Mouse (Mus musculus): ENCODE results near the gene Cep104. TPM values are rescaled to one million over a fixed set of nuclear protein-coding genes. Genes with fewer than 3 reads are reported as not detected.

The Cep104 gene
- 11.6 and 16.2 TPM in 2 replicates for polyA plus RNA-seq (2015; fragmentation: Nextera tagmentation; extraction: Ambion mirVana)

DNA sequence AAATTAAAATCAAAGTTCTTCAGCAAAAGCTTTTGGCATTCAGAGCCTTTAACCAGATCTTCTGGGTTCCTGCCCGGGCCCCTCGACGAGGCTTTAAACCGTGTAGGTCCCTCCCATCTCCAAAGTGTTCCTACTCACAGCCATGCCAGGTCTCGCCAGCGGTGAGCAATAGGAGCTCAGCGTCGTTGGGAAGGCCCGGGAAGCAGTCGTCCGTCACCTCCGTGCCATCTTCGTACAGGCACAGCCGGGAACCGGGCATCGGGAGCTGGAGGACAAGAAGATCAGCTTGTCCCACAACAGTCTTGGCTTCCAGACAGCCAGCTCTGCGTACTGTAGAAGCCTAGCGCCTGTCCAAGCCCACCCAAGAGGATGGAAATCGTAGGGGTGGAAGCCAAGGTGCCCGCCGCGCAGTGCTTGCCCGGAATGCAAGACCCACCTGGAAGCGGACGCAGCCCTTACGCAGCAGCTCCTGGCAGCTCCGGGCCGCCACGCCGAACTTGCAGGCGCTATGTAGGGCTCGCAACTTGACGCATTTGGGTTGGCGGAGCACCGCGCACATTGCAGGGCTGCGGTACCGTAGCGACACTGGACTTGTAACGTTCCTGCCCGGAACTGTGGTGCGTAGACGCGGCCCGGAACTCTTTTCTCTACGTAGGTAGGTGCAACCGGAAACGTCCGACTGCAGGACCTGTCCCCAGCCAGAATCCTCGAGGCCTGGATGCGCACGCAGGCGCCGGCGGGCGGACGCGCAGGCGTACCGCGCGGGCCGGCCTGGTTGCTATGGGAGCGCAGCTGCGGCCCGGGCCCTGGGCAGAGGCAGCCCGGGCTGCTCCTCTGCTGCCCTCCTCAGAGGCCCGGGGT lies at the start of gene Cep104, which contains the start of gene Dffb:
Gene Cep104 (plus strand): TSS at position 764 of the 861 bp plus-strand sequence.
Gene Dffb (minus strand): TSS at position 696 of the 861 bp plus-strand sequence.
- Histone ChIP-seq H3K4me1 (replicated peaks) (peaks cover 15% of the 10 kb centered on the region), H3K27me3 (no peaks in the 10 kb centered on the region), H3K27ac (peak within 1 kb of the TSS; percentile 63), H3K9me3 (replicated peaks) (no peaks in the 10 kb centered on the region), H3K9ac (peak within 1 kb of the TSS; percentile 87), H3K4me2 (peak within 1 kb of the TSS; percentile 93), H3K4me3 (peak within 1 kb of the TSS; percentile 99), H3K36me3 (peaks cover 20% of the 10 kb centered on the region)
- peak; percentile 93 for ATAC-seq (replicated peaks; ENCODE audit: insufficient number of reproducible peaks, insufficient read depth, low FRiP score, low read depth)
- under 1% methylated on average over 68 of the region's 68 CpGs for WGBS

DNA sequence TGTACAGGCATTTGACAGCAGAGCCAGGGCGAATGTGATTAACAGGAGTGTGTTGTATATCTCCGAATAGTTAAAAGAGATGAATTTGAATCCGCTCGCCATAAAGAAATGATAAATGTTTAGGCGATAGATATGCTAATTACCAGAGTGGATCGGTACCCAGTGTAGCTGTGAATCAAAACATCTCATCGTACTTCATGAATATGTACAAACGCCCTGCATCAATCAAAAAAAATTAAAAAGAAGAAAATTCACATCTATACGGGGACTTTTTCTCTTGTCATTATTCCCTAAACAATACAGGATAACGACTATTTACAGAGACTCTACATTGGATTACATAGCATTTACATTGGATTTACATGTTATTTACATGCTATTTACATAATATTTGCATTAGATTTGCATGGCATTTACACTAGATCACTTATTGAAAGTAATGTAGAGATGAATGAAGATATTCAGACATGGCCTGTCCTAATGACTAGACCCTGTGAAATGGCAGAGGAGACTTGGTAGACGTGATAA lies 46.2 kb upstream of the Cep104 start:
- no peak for ATAC-seq (replicated peaks; ENCODE audit: insufficient number of reproducible peaks, insufficient read depth, low FRiP score, low read depth)
- WGBS, result 78% methylated on average over 11 of the region's 11 CpGs
- no peak overlapping the region for H3K27ac ChIP-seq

GRCm38 (mm10) chr4:153929425-153929824 lies 45.6 kb upstream of the Cep104 start:
- no peaks in the 10 kb centered on the region for H3K36me3 ChIP-seq
- H3K27ac ChIP-seq, result no peak overlapping the region
- no peak overlapping the region for H3K9ac ChIP-seq
- 62% methylated on average over 10 of the region's 10 CpGs for WGBS
- no peak overlapping the region for H3K4me2 ChIP-seq
- no peak overlapping the region for H3K4me3 ChIP-seq
- H3K9me3 ChIP-seq (replicated peaks), result no peaks in the 10 kb centered on the region
- no peak for ATAC-seq (replicated peaks; ENCODE audit: insufficient number of reproducible peaks, insufficient read depth, low FRiP score, low read depth)
- peaks cover 6% of the 10 kb centered on the region; the same call in 1 of the 2 replicates for H3K27me3 ChIP-seq
- H3K4me1 ChIP-seq (replicated peaks), result no peaks in the 10 kb centered on the region

More for the DNA sequence above, 46.2 kb upstream of the Cep104 start:
- no peaks in the 10 kb centered on the region for H3K4me1 ChIP-seq (replicated peaks)
- H3K9ac ChIP-seq, result no peak overlapping the region
- H3K27me3 ChIP-seq, result peaks cover 7% of the 10 kb centered on the region; the same call in 1 of the 2 replicates
- H3K9me3 ChIP-seq (replicated peaks), result no peaks in the 10 kb centered on the region
- no peaks in the 10 kb centered on the region for H3K36me3 ChIP-seq
- H3K4me2 ChIP-seq, result no peak overlapping the region
- no peak overlapping the region for H3K4me3 ChIP-seq

- no peak overlapping the region for H3K4me3 ChIP-seq
- H3K27ac ChIP-seq, result no peak overlapping the region
- H3K36me3 ChIP-seq, result no peaks in the 10 kb centered on the region
- no peaks in the 10 kb centered on the region for H3K9me3 ChIP-seq (replicated peaks)
- no peaks in the 10 kb centered on the region for H3K4me1 ChIP-seq (replicated peaks)
- no peak for ATAC-seq (replicated peaks; ENCODE audit: insufficient number of reproducible peaks, insufficient read depth, low FRiP score, low read depth)
- no peak overlapping the region for H3K9ac ChIP-seq
- no peak overlapping the region for H3K4me2 ChIP-seq
- 61% methylated on average over 4 of the region's 4 CpGs for WGBS
- H3K27me3 ChIP-seq, result 0 out of 2 replicates have a peak, but pooled peaks cover under 1% of the 10 kb centered on the region
Observed at GRCm38 (mm10) chr4:153929921-153930320, 45.1 kb upstream of the Cep104 start.

- Histone ChIP-seq H3K27me3 (peaks cover 65% of the 10 kb centered on the region), H3K27ac (no peak overlapping the region), H3K9ac (no peak overlapping the region), H3K4me1 (replicated peaks) (peaks cover 3% of the 10 kb centered on the region; the same call in 1 of the 2 replicates), H3K4me3 (no peak overlapping the region), H3K9me3 (replicated peaks) (no peaks in the 10 kb centered on the region), H3K4me2 (no peak overlapping the region), H3K36me3 (no peaks in the 10 kb centered on the region)
- WGBS, result 43% methylated on average over 4 of the region's 4 CpGs
- ATAC-seq (replicated peaks; ENCODE audit: insufficient number of reproducible peaks, insufficient read depth, low FRiP score, low read depth), result no peak
Observed at GRCm38 (mm10) chr4:153943243-153943642, 31.8 kb upstream of the Cep104 start.

DNA sequence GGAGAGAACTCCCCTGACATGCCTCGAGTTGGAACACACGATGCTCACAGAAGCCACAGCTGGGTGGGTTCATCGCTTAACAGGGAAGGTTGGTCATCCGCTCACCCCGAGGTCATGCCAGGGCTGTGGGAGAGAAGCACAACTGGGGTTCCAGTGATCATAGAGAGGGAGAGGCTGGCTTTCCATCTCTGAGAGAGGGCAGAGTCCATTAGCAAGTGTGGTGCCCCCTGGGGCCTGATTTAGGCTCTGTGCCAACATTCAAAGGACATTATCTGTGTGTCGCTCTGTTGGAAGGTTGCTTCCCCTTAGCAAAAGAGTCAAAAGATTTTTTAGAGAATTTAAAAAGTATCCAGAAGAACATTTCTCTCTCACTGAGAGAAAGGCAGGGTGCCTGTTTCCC lies 30.7 kb upstream of the Cep104 start:
- Histone ChIP-seq H3K36me3 (no peaks in the 10 kb centered on the region), H3K4me3 (no peak overlapping the region), H3K9ac (no peak overlapping the region), H3K4me2 (no peak overlapping the region), H3K4me1 (replicated peaks) (peaks cover 3% of the 10 kb centered on the region; the same call in 1 of the 2 replicates), H3K27me3 (peaks cover 63% of the 10 kb centered on the region), H3K9me3 (replicated peaks) (no peaks in the 10 kb centered on the region), H3K27ac (no peak overlapping the region)
- no peak for ATAC-seq (replicated peaks; ENCODE audit: insufficient number of reproducible peaks, insufficient read depth, low FRiP score, low read depth)
- 37% methylated on average over 6 of the region's 6 CpGs for WGBS

DNA sequence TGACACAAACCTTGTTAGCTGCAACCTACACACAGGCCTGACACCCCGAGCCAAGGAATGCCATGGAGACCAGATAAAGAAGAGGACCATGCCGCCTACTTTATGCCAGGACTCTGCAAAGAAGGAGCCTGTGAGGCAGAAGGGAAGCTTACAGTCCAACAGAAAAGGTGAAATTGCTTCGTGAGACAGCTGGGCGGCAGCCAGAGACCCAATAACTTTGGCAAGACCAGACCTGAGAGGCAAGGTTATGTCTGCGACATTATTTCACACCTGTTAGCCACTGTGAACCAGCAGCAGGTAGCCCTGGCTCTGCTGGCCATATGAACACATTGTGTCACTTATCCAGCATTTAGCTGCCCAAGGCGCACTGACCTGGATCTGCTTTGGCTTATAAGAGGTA lies 29.3 kb upstream of the Cep104 start:
- Histone ChIP-seq H3K9me3 (replicated peaks) (no peaks in the 10 kb centered on the region), H3K4me1 (replicated peaks) (peaks cover 3% of the 10 kb centered on the region; the same call in 1 of the 2 replicates), H3K9ac (no peak overlapping the region), H3K27me3 (peaks cover 62% of the 10 kb centered on the region), H3K4me2 (no peak overlapping the region), H3K27ac (no peak overlapping the region), H3K36me3 (no peaks in the 10 kb centered on the region), H3K4me3 (no peak overlapping the region)
- no peak for ATAC-seq (replicated peaks; ENCODE audit: insufficient number of reproducible peaks, insufficient read depth, low FRiP score, low read depth)
- WGBS, result 66% methylated on average over 6 of the region's 6 CpGs

DNA sequence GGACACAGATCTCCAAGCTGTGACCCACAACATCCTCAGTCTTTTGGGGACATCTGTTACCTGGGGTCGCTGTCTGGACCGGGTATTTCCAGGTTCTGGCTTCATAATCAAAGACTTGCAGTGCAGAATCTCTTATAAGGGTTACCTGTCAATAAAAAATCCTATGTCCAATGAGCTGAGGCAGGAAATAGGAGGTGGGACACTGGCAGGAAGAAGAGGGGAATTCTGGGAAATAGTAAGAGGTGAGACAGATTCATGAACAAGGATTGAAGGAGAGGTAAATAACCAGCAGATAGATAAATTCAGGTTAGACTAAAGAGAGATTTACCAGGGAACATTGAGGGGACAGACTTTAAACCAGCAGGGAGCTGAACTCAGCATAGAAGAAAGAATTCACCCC lies 24.6 kb upstream of the Cep104 start:
- H3K36me3 ChIP-seq, result no peaks in the 10 kb centered on the region

GRCm38 (mm10) chr4:153951150-153951549 lies 23.8 kb upstream of the Cep104 start:
- Histone ChIP-seq H3K4me1 (replicated peaks) (no peaks in the 10 kb centered on the region), H3K4me2 (no peak overlapping the region), H3K36me3 (no peaks in the 10 kb centered on the region), H3K27ac (no peak overlapping the region), H3K9me3 (replicated peaks) (no peaks in the 10 kb centered on the region), H3K4me3 (no peak overlapping the region), H3K9ac (no peak overlapping the region), H3K27me3 (peaks cover 46% of the 10 kb centered on the region)
- 57% methylated on average over 3 of the region's 3 CpGs for WGBS
- ATAC-seq (replicated peaks; ENCODE audit: insufficient number of reproducible peaks, insufficient read depth, low FRiP score, low read depth), result no peak

More for the DNA sequence above, 24.6 kb upstream of the Cep104 start:
- no peak overlapping the region for H3K9ac ChIP-seq
- 60% methylated on average over 2 of the region's 2 CpGs for WGBS
- H3K4me3 ChIP-seq, result no peak overlapping the region
- H3K4me2 ChIP-seq, result no peak overlapping the region
- ATAC-seq (replicated peaks; ENCODE audit: insufficient number of reproducible peaks, insufficient read depth, low FRiP score, low read depth), result no peak
- H3K4me1 ChIP-seq (replicated peaks), result no peaks in the 10 kb centered on the region
- H3K9me3 ChIP-seq (replicated peaks), result no peaks in the 10 kb centered on the region
- peaks cover 52% of the 10 kb centered on the region for H3K27me3 ChIP-seq
- no peak overlapping the region for H3K27ac ChIP-seq

GRCm38 (mm10) chr4:153951692-153952091 lies 23.3 kb upstream of the Cep104 start:
- Histone ChIP-seq H3K36me3 (no peaks in the 10 kb centered on the region), H3K27ac (no peak overlapping the region), H3K9ac (no peak overlapping the region), H3K4me1 (replicated peaks) (no peaks in the 10 kb centered on the region), H3K4me2 (no peak overlapping the region), H3K9me3 (replicated peaks) (no peaks in the 10 kb centered on the region), H3K4me3 (no peak overlapping the region), H3K27me3 (peaks cover 42% of the 10 kb centered on the region)
- 52% methylated on average over 5 of the region's 5 CpGs for WGBS
- ATAC-seq (replicated peaks; ENCODE audit: insufficient number of reproducible peaks, insufficient read depth, low FRiP score, low read depth), result no peak

DNA sequence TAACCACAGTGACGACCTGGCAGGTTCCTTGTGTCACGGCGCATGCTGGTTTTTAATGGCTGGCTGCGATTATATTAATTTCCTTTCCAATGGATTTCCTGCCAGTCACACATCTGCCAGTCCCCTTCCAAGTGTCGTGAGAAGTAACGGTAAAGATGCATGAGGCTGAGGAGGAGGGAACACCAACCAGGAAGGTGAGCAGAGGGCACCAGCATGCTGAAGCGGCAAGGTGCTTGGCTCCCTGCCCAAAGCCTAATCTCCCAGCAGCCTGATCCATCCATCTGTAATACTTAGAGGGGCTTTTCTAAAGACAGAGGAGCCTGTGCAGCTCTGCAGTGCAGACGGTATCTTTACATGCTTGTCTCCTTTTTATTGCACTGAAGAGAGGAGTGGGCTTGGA lies 19.3 kb upstream of the Cep104 start:
- peaks cover 13% of the 10 kb centered on the region for H3K36me3 ChIP-seq
- ATAC-seq (replicated peaks; ENCODE audit: insufficient number of reproducible peaks, insufficient read depth, low FRiP score, low read depth), result no peak
- H3K4me1 ChIP-seq (replicated peaks), result peaks cover 12% of the 10 kb centered on the region
- peaks cover 17% of the 10 kb centered on the region; the same call in 1 of the 2 replicates for H3K27me3 ChIP-seq
- H3K9ac ChIP-seq, result no peak overlapping the region
- WGBS, result 71% methylated on average over 8 of the region's 8 CpGs
- H3K27ac ChIP-seq, result no peak overlapping the region
- no peaks in the 10 kb centered on the region for H3K9me3 ChIP-seq (replicated peaks)
- H3K4me3 ChIP-seq, result no peak overlapping the region
- H3K4me2 ChIP-seq, result no peak overlapping the region
